Mouse (Mus musculus): ENCODE measurements around the gene Slc44a1. TPM values are rescaled to one million over a fixed set of nuclear protein-coding genes. Genes with fewer than 3 reads are reported as not detected.
A peak's percentile ranks its signal among the peaks of the same experiment; 100 is the strongest.

The Slc44a1 gene
- polyA plus RNA-seq (2016; fragmentation: Nextera tagmentation; extraction: Ambion mirVana): 18.0 and 19.1 TPM in 2 replicates

GRCm38 (mm10) chr4:53440010-53440815, at the start of gene Slc44a1:
Gene Slc44a1, plus strand, starts transcription at chr4:53440413.
- no peaks in the 10 kb centered on the region for H3K9me3 ChIP-seq
- peak within 1 kb of the TSS; percentile 81 for H3K27ac ChIP-seq
- peak within 1 kb of the TSS; percentile 86 for H3K4me3 ChIP-seq (replicated peaks)
- peak within 1 kb of the TSS; percentile 81 for H3K9ac ChIP-seq
- peaks cover 7% of the 10 kb centered on the region for H3K27me3 ChIP-seq
- H3K4me1 ChIP-seq: peaks cover 22% of the 10 kb centered on the region
- peak within 1 kb of the TSS; percentile 99 for H3K4me2 ChIP-seq
- H3K36me3 ChIP-seq (replicated peaks): no peaks in the 10 kb centered on the region
- peak; percentile 97 for ATAC-seq (ENCODE audit: low FRiP score)
- under 1% methylated on average over 90 of the region's 122 CpGs for WGBS

DNA sequence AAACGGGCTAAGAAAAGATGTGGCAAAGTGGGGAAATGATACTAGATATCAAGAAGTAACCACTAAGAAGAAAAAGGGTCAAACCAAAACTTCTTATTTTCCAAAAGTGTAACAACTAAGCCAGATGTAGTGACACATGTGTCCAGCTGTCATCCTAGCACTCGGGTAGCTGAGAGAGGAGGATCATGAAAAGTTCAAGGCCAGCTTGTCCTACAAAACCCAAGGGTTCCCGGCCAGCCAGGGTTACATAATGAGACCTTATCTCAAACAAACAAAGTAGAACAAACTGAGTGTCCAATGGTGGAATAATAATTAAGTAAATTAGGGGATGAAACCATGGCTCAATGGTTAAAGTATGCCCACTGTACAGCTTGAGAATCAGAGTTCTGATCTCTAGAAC, 45.2 kb upstream of the Slc44a1 start:
- Histone ChIP-seq H3K9ac (no peak overlapping the region), H3K36me3 (replicated peaks) (no peaks in the 10 kb centered on the region), H3K4me2 (no peak overlapping the region), H3K27me3 (no peaks in the 10 kb centered on the region), H3K4me3 (replicated peaks) (no peak overlapping the region), H3K9me3 (no peaks in the 10 kb centered on the region), H3K27ac (no peak overlapping the region), H3K4me1 (no peaks in the 10 kb centered on the region)
- WGBS: 84% methylated on average over 3 of the region's 3 CpGs
- ATAC-seq (ENCODE audit: low FRiP score): no peak

- WGBS: 85% methylated on average over 11 of the region's 11 CpGs
- no peak for ATAC-seq (ENCODE audit: low FRiP score)
- H3K4me3 ChIP-seq (replicated peaks): no peak overlapping the region
- no peaks in the 10 kb centered on the region for H3K4me1 ChIP-seq
- H3K27ac ChIP-seq: no peak overlapping the region
- no peaks in the 10 kb centered on the region for H3K36me3 ChIP-seq (replicated peaks)
- no peak overlapping the region for H3K4me2 ChIP-seq
- H3K9ac ChIP-seq: no peak overlapping the region
- H3K9me3 ChIP-seq: no peaks in the 10 kb centered on the region
- no peaks in the 10 kb centered on the region for H3K27me3 ChIP-seq
Measured at GRCm38 (mm10) chr4:53396623-53397192, 43.5 kb upstream of the Slc44a1 start.

GRCm38 (mm10) chr4:53397280-53398117, 42.7 kb upstream of the Slc44a1 start:
- no peak for ATAC-seq (ENCODE audit: low FRiP score)
- WGBS: 69% methylated on average over 4 of the region's 4 CpGs
- Histone ChIP-seq H3K4me3 (replicated peaks) (no peak overlapping the region), H3K9ac (no peak overlapping the region), H3K4me2 (no peak overlapping the region), H3K9me3 (no peaks in the 10 kb centered on the region), H3K27ac (no peak overlapping the region), H3K4me1 (no peaks in the 10 kb centered on the region), H3K36me3 (replicated peaks) (no peaks in the 10 kb centered on the region), H3K27me3 (no peaks in the 10 kb centered on the region)

DNA sequence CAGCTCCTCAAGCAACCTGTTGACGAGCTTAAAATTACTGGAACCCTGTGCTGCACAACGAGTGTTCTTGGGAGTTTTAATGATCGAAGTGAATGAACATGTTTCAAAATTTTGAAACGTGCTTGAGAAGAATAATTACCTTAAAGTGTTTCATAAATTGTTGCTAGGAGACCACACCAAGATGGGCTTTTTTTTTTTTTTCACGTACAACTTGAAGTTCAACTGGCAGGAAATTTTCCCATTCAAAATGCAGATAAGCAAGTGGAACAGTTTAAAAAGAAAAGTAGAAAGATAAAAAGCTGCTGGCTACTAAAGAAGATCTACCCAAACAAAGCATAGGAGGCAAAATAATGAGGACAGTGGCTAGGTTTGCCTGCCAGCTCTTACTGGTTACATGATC, 41.7 kb upstream of the Slc44a1 start:
- Histone ChIP-seq H3K9me3 (no peaks in the 10 kb centered on the region), H3K27me3 (no peaks in the 10 kb centered on the region), H3K27ac (no peak overlapping the region), H3K36me3 (replicated peaks) (no peaks in the 10 kb centered on the region), H3K4me3 (replicated peaks) (no peak overlapping the region), H3K4me1 (no peaks in the 10 kb centered on the region), H3K9ac (no peak overlapping the region), H3K4me2 (no peak overlapping the region)
- 49% methylated on average over 5 of the region's 5 CpGs for WGBS
- ATAC-seq (ENCODE audit: low FRiP score): no peak

GRCm38 (mm10) chr4:53399428-53399827, 40.8 kb upstream of the Slc44a1 start:
- H3K4me1 ChIP-seq: no peaks in the 10 kb centered on the region
- no peak for ATAC-seq (ENCODE audit: low FRiP score)
- 81% methylated on average over 1 of the region's 1 CpGs for WGBS
- no peak overlapping the region for H3K4me2 ChIP-seq
- no peaks in the 10 kb centered on the region for H3K27me3 ChIP-seq
- H3K36me3 ChIP-seq (replicated peaks): no peaks in the 10 kb centered on the region
- no peaks in the 10 kb centered on the region for H3K9me3 ChIP-seq
- H3K9ac ChIP-seq: no peak overlapping the region
- H3K27ac ChIP-seq: no peak overlapping the region
- H3K4me3 ChIP-seq (replicated peaks): no peak overlapping the region

DNA sequence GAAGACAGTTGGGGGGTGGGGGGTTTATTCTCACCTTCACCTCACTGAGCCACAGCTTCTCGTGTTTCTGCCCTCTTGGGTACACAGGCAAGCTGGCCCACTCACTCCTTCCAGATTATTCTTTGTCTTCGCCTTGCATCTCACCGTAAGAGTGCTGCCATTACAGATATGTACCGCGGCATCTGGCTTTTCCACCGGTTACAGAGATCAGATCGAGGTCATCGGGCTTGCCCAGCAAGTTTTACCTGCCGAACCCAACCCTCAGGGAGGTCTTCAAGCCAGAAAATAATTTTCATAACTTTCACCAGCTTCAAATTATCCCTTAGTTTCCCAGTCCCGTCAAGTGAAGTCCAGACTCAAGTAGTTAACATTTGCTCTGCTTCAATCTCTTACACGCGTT, 36.8 kb upstream of the Slc44a1 start:
- no peak overlapping the region for H3K4me2 ChIP-seq
- ATAC-seq (ENCODE audit: low FRiP score): no peak

DNA sequence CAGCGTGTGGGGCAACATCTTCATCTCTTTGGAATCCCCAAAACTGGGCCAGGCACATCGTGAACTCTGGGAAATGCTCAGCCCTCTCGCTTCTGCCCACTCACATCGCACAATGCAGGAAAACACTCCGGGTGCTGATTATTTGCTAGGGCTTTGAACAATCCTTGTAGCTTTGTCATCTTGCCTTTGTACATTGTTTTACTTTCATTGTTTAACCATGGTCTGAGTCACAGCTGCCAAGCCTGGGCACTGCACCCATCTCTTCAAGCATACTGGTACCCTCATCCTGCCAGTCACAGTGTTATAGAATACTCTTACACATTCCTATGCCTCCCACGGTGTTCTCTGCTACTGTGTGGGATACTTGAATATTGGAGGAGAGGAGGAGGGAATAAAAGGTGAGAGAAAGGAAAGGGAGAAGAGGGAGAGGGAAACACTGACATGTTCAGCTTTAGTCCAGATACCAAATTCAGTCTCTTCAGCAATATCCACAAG, 35.7 kb upstream of the Slc44a1 start:
- H3K36me3 ChIP-seq (replicated peaks): no peaks in the 10 kb centered on the region
- H3K9ac ChIP-seq: no peak overlapping the region
- 95% methylated on average over 6 of the region's 6 CpGs for WGBS
- H3K4me2 ChIP-seq: no peak overlapping the region
- no peak overlapping the region for H3K4me3 ChIP-seq (replicated peaks)
- H3K27me3 ChIP-seq: no peaks in the 10 kb centered on the region
- ATAC-seq (ENCODE audit: low FRiP score): no peak
- no peaks in the 10 kb centered on the region for H3K9me3 ChIP-seq
- H3K4me1 ChIP-seq: no peaks in the 10 kb centered on the region
- no peak overlapping the region for H3K27ac ChIP-seq

More for the DNA sequence above, 36.8 kb upstream of the Slc44a1 start:
- 91% methylated on average over 12 of the region's 12 CpGs for WGBS
- no peak overlapping the region for H3K4me3 ChIP-seq (replicated peaks)
- no peak overlapping the region for H3K9ac ChIP-seq
- H3K36me3 ChIP-seq (replicated peaks): no peaks in the 10 kb centered on the region
- H3K9me3 ChIP-seq: no peaks in the 10 kb centered on the region
- no peak overlapping the region for H3K27ac ChIP-seq
- no peaks in the 10 kb centered on the region for H3K4me1 ChIP-seq
- H3K27me3 ChIP-seq: no peaks in the 10 kb centered on the region

GRCm38 (mm10) chr4:53406866-53407265, 33.3 kb upstream of the Slc44a1 start:
- no peaks in the 10 kb centered on the region for H3K27me3 ChIP-seq
- H3K4me1 ChIP-seq: no peaks in the 10 kb centered on the region
- H3K27ac ChIP-seq: no peak overlapping the region
- H3K9me3 ChIP-seq: no peaks in the 10 kb centered on the region
- no peak overlapping the region for H3K9ac ChIP-seq
- no peaks in the 10 kb centered on the region for H3K36me3 ChIP-seq (replicated peaks)
- no peak for ATAC-seq (ENCODE audit: low FRiP score)
- H3K4me2 ChIP-seq: no peak overlapping the region
- no peak overlapping the region for H3K4me3 ChIP-seq (replicated peaks)

- Histone ChIP-seq H3K9me3 (no peaks in the 10 kb centered on the region), H3K27ac (no peak overlapping the region), H3K4me1 (no peaks in the 10 kb centered on the region), H3K4me2 (no peak overlapping the region), H3K27me3 (no peaks in the 10 kb centered on the region), H3K36me3 (replicated peaks) (no peaks in the 10 kb centered on the region), H3K9ac (no peak overlapping the region), H3K4me3 (replicated peaks) (no peak overlapping the region)
- WGBS: 64% methylated on average over 8 of the region's 8 CpGs
- no peak for ATAC-seq (ENCODE audit: low FRiP score)
Measured at GRCm38 (mm10) chr4:53408821-53409220, 31.4 kb upstream of the Slc44a1 start.

GRCm38 (mm10) chr4:53409526-53410085, 30.6 kb upstream of the Slc44a1 start:
- Histone ChIP-seq H3K27me3 (no peaks in the 10 kb centered on the region), H3K4me2 (no peak overlapping the region), H3K27ac (no peak overlapping the region), H3K4me1 (no peaks in the 10 kb centered on the region), H3K9me3 (no peaks in the 10 kb centered on the region), H3K36me3 (replicated peaks) (no peaks in the 10 kb centered on the region), H3K9ac (no peak overlapping the region), H3K4me3 (replicated peaks) (no peak overlapping the region)
- 48% methylated on average over 5 of the region's 5 CpGs for WGBS
- no peak for ATAC-seq (ENCODE audit: low FRiP score)

- no peak for ATAC-seq (ENCODE audit: low FRiP score)
Measured at GRCm38 (mm10) chr4:53410752-53411151, 29.5 kb upstream of the Slc44a1 start.

More at GRCm38 (mm10) chr4:53410752-53411151, 29.5 kb upstream of the Slc44a1 start:
- Histone ChIP-seq H3K4me1 (no peaks in the 10 kb centered on the region), H3K4me3 (replicated peaks) (no peak overlapping the region), H3K9me3 (no peaks in the 10 kb centered on the region), H3K27me3 (no peaks in the 10 kb centered on the region), H3K27ac (no peak overlapping the region), H3K36me3 (replicated peaks) (no peaks in the 10 kb centered on the region), H3K4me2 (no peak overlapping the region), H3K9ac (no peak overlapping the region)
- 80% methylated on average over 5 of the region's 5 CpGs for WGBS
